Mouse (Mus musculus): ENCODE results near the gene Lpin1. TPM values are rescaled to one million over a fixed set of nuclear protein-coding genes. Genes with fewer than 3 reads are reported as not detected.

Gene Lpin1
- polyA plus RNA-seq, 1 experiment from 2014 or later: 11.6 TPM

DNA sequence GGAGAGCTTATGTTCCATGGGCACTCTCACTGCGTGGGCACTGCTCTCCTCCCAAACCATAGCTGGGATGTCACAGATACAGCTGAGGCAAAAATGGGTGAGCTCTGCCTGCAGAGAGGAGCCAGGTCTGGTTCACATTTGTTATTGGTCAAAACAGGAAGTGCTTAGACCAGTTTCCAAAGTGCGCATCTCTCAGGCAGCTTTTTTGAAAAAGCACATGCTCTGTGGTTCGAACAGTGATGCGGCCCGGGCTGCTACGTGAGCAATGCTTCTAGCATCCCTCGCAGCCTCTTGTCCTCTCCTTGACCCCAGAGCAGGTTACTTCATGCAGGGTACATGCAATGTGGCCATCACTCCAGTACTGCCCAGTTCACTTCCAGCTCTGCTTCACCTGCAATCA lies 82.1 kb downstream of the Lpin1 start:
- Histone ChIP-seq H3K9me3 (replicated peaks; ENCODE audit: control insufficient read depth, low read length) (no peaks in the 10 kb centered on the region), H3K4me1 (ENCODE audit: control insufficient read depth, insufficient read depth, low read length) (no peaks in the 10 kb centered on the region; the same call in 1 of the 2 replicates), H3K27me3 (replicated peaks; ENCODE audit: control insufficient read depth, insufficient read depth, low read length) (no peaks in the 10 kb centered on the region), H3K36me3 (ENCODE audit: control insufficient read depth, insufficient read depth, low read length) (no peaks in the 10 kb centered on the region), H3K4me3 (ENCODE audit: low read depth, low read length) (no peak overlapping the region), H3K27ac (ENCODE audit: low read depth, low read length) (no peak overlapping the region), H3K4me2 (ENCODE audit: low read length) (no peak overlapping the region), H3K9ac (ENCODE audit: low read length) (no peak overlapping the region)
- ATAC-seq (no peak), DNase-seq (ENCODE audit: low spot score) (no peak)
- 92% methylated on average over 7 of the region's 7 CpGs for WGBS

DNA sequence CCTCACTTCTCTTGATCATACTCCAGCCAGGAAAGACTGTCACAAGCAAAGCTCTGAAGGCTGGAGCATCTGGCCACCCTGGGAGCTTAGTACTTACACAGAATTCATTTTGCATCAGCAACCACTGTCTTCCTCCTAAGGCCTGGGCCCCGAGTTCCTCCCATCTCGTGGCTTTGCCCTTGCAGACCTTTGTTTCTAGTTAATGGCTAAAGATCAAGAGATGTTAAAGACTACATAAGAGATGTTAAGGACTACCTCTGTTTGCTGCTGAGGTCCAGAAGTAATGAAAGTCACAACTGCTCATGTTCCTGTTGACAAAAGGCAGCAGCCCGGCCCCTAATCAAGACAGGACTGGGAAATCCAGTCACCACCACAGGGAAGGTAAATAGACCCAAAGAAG lies 82.8 kb downstream of the Lpin1 start:
- no peaks in the 10 kb centered on the region for H3K4me1 ChIP-seq (ENCODE audit: control insufficient read depth, insufficient read depth, low read length)
- H3K36me3 ChIP-seq (ENCODE audit: control insufficient read depth, insufficient read depth, low read length): no peaks in the 10 kb centered on the region
- DNase-seq (ENCODE audit: low spot score): no peak
- H3K27ac ChIP-seq (ENCODE audit: low read depth, low read length): no peak overlapping the region
- no peak overlapping the region for H3K4me2 ChIP-seq (ENCODE audit: low read length)
- no peaks in the 10 kb centered on the region for H3K27me3 ChIP-seq (replicated peaks; ENCODE audit: control insufficient read depth, insufficient read depth, low read length)
- H3K4me3 ChIP-seq (ENCODE audit: low read depth, low read length): no peak overlapping the region
- H3K9me3 ChIP-seq (replicated peaks; ENCODE audit: control insufficient read depth, low read length): no peaks in the 10 kb centered on the region
- H3K9ac ChIP-seq (ENCODE audit: low read length): no peak overlapping the region
- 87% methylated on average over 3 of the region's 3 CpGs for WGBS
- ATAC-seq: no peak

DNA sequence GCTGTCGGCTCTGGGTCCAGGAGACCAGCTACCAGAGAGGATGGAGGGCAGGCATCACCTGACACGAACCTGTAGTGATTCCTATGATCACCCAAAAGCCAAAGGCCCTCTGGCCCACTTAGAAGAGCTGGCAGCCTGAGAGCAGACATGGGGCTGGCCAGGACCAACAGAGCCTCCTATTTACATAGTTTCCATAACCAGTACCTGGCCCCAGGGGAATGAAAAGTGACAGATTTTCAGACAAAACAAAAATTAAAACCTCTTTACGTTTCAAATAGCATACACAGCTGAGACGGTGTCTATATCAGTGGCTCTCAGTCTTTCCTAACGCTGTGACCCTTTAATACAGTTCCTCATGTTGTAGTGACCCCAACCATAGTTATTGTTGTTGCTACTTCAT lies 83.9 kb downstream of the Lpin1 start:
- no peaks in the 10 kb centered on the region for H3K4me1 ChIP-seq (ENCODE audit: control insufficient read depth, insufficient read depth, low read length)
- H3K9ac ChIP-seq (ENCODE audit: low read length): no peak overlapping the region
- DNase-seq (ENCODE audit: low spot score) (no peak), ATAC-seq (no peak)
- H3K4me2 ChIP-seq (ENCODE audit: low read length): no peak overlapping the region
- H3K4me3 ChIP-seq (ENCODE audit: low read depth, low read length): no peak overlapping the region
- 88% methylated on average over 5 of the region's 5 CpGs for whole genome bisulfite sequencing
- H3K36me3 ChIP-seq (ENCODE audit: control insufficient read depth, insufficient read depth, low read length): no peaks in the 10 kb centered on the region
- H3K27ac ChIP-seq (ENCODE audit: low read depth, low read length): no peak overlapping the region
- H3K27me3 ChIP-seq (replicated peaks; ENCODE audit: control insufficient read depth, insufficient read depth, low read length): no peaks in the 10 kb centered on the region
- no peaks in the 10 kb centered on the region for H3K9me3 ChIP-seq (replicated peaks; ENCODE audit: control insufficient read depth, low read length)

DNA sequence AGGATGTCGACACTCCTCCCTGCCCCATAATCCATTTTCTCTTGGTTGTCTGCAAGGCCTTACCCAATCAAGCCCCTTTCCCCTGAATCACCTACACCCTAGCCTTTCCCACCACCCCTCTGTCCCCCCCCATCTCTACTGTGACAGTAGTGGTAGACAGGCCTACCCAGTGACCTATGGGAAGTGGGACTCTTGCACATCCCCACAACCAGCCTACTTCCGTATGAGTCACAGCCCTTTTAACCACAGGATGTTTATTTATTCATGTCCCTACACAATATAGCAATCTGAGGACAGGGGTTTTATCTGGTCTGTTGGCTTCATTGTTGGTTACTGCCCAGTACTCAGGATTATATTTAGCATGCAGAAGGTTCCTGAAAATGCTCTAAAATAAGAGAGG lies 84.6 kb downstream of the Lpin1 start:
- Histone ChIP-seq H3K27ac (ENCODE audit: low read depth, low read length) (no peak overlapping the region), H3K4me1 (ENCODE audit: control insufficient read depth, insufficient read depth, low read length) (no peaks in the 10 kb centered on the region), H3K27me3 (replicated peaks; ENCODE audit: control insufficient read depth, insufficient read depth, low read length) (no peaks in the 10 kb centered on the region), H3K9ac (ENCODE audit: low read length) (no peak overlapping the region), H3K36me3 (ENCODE audit: control insufficient read depth, insufficient read depth, low read length) (no peaks in the 10 kb centered on the region), H3K9me3 (replicated peaks; ENCODE audit: control insufficient read depth, low read length) (no peaks in the 10 kb centered on the region), H3K4me2 (ENCODE audit: low read length) (no peak overlapping the region), H3K4me3 (ENCODE audit: low read depth, low read length) (no peak overlapping the region)
- WGBS: 91% methylated on average over 2 of the region's 2 CpGs
- no peak for ATAC-seq
- no peak for DNase-seq (ENCODE audit: low spot score)

DNA sequence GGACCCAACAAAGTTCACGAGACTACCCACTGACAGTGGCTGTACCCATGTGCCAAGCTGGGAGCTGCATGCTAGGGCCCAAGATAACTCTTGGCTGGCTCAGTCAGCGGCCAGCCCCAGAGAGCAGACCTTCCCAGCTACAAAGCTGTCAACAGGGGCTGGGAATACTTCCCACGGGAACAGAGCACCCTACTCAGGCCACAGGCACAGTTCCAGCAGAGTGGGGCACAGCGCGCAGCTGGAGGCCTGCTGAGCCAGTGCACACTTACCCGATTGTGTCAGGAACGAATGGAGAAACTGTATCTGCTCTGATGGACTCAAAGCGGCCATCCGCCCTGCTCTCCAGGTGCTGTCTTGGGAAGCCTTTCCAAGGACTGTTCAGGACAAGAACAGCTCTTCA lies 95.6 kb downstream of the Lpin1 start:
- H3K9me3 ChIP-seq (replicated peaks; ENCODE audit: control insufficient read depth, low read length): no peaks in the 10 kb centered on the region
- H3K9ac ChIP-seq (ENCODE audit: low read length): no peak overlapping the region
- H3K36me3 ChIP-seq (ENCODE audit: control insufficient read depth, insufficient read depth, low read length): no peaks in the 10 kb centered on the region
- H3K27me3 ChIP-seq (replicated peaks; ENCODE audit: control insufficient read depth, insufficient read depth, low read length): no peaks in the 10 kb centered on the region
- DNase-seq (ENCODE audit: low spot score): no peak
- no peak for ATAC-seq
- H3K4me2 ChIP-seq (ENCODE audit: low read length): no peak overlapping the region
- H3K4me3 ChIP-seq (ENCODE audit: low read depth, low read length): no peak overlapping the region
- H3K4me1 ChIP-seq (ENCODE audit: control insufficient read depth, insufficient read depth, low read length): no peaks in the 10 kb centered on the region
- no peak overlapping the region for H3K27ac ChIP-seq (ENCODE audit: low read depth, low read length)
- 90% methylated on average over 9 of the region's 9 CpGs for WGBS

DNA sequence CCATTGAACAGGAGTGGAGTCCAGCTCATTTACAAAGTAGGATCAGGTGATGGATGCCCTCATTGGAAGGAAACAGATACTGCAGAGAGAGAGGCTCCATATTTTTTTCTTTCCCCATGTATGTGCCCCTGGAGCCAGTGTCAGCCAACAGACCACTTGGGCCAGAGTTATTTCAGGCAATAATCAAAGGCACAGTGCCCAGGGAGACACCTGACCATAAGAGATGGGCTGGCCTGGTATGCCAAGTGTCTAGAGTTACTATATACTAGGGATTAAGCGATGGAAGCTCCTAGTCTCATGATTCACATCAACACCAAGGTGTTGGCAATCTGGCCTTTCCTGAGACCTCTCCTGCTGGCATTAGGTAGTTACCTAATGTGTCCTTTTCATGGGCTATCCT lies 97.8 kb downstream of the Lpin1 start:
- Histone ChIP-seq H3K4me3 (ENCODE audit: low read depth, low read length) (no peak overlapping the region), H3K27me3 (replicated peaks; ENCODE audit: control insufficient read depth, insufficient read depth, low read length) (no peaks in the 10 kb centered on the region), H3K4me1 (ENCODE audit: control insufficient read depth, insufficient read depth, low read length) (no peaks in the 10 kb centered on the region), H3K27ac (ENCODE audit: low read depth, low read length) (no peak overlapping the region), H3K4me2 (ENCODE audit: low read length) (no peak overlapping the region), H3K9ac (ENCODE audit: low read length) (no peak overlapping the region), H3K36me3 (ENCODE audit: control insufficient read depth, insufficient read depth, low read length) (no peaks in the 10 kb centered on the region), H3K9me3 (replicated peaks; ENCODE audit: control insufficient read depth, low read length) (no peaks in the 10 kb centered on the region)
- ATAC-seq (no peak), DNase-seq (ENCODE audit: low spot score) (no peak)
- WGBS: 89% methylated on average over 1 of the region's 1 CpGs

DNA sequence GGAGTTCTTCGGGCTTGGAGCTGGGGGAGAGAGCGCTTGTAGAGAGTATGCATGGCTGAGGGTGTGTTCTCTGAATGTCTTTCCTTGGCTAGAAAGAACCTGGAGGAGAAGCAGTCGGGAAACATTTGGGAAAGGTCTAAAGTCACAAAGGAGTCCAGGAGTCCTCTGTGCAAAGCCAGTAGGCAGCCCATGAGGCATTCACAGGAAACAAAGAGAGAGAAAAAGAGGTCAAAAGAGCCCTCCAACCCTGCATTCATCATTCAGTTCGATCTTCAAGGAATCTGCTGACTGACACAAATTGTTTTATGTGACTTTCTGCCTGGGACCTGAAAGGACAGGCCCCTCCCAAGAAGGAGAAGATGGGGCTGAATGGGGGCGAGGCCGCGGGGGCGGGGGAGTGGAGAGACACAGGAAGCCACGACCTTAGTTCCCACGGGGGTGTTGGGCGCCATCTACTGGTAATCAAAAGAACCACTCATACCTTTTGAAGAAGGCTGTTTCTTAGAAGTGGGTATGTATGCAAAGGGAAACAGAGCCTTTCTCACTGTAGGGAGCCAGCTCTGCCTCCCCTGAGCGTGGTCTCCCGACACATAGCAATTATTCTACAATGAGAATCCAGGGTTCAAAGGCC lies 101.5 kb downstream of the Lpin1 start:
- H3K27me3 ChIP-seq (replicated peaks; ENCODE audit: control insufficient read depth, insufficient read depth, low read length): no peaks in the 10 kb centered on the region
- ATAC-seq (peak; percentile 80), DNase-seq (ENCODE audit: low spot score) (peak; percentile 86)
- H3K9ac ChIP-seq (ENCODE audit: low read length): no peak overlapping the region
- no peak overlapping the region for H3K27ac ChIP-seq (ENCODE audit: low read depth, low read length)
- no peaks in the 10 kb centered on the region for H3K36me3 ChIP-seq (ENCODE audit: control insufficient read depth, insufficient read depth, low read length)
- WGBS: 9% methylated on average over 13 of the region's 13 CpGs
- H3K4me1 ChIP-seq (ENCODE audit: control insufficient read depth, insufficient read depth, low read length): no peaks in the 10 kb centered on the region
- peak overlapping the region; percentile 30 for H3K4me2 ChIP-seq (ENCODE audit: low read length)
- no peak overlapping the region for H3K4me3 ChIP-seq (ENCODE audit: low read depth, low read length)
- H3K9me3 ChIP-seq (replicated peaks; ENCODE audit: control insufficient read depth, low read length): no peaks in the 10 kb centered on the region

DNA sequence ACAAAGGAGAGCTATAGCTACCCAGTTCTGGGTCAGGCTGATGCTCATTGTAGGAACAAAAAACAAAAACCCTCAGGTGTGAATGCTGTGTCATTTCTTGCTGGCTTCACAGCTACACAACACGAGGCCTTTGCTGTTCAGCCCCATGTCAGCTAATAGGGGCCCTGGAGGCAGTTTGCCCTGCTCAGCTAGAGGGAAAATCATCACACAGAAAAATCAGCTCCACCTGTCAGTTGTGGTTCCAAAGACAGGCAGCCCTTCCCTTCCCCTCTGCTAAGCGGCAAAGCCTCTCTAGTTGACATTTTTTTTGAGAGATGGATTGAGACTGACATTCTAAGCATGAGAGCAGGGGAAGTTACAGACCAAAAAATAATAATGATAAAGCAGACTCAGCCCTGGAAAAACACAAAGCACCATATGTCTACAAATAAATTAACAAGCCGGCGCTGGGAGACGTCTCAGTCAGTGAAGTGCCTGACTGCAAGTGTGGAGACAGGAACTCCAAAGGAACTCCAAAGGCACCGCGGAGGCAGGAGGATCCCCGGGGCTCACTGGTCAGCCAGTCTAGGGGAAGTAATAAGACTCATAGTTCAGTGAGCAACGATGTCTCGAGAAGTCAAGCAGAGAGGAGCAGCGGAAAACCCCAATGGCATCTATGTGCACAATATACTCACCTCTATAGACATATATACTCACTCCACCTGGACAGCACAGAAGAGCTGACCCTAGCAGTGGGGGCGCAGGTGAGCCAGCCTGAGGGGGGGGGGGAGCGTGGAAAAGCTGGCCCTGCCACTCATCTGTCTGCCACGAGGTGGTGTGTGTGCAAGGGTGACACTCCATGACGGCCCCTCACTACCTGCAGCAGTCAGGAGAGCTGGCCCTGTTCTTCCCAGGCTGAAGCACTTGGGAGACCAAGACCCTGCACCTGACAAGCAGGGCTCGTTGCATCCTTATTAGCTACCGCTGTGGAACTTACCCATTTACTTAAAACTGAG lies 103.7 kb downstream of the Lpin1 start:
- H3K9me3 ChIP-seq (replicated peaks; ENCODE audit: control insufficient read depth, low read length): 0 out of 2 replicates have a peak, but pooled peaks cover 2% of the 10 kb centered on the region
- DNase-seq (ENCODE audit: low spot score): peak; percentile 44
- no peaks in the 10 kb centered on the region for H3K27me3 ChIP-seq (replicated peaks; ENCODE audit: control insufficient read depth, insufficient read depth, low read length)
- WGBS: 64% methylated on average over 17 of the region's 17 CpGs
- H3K9ac ChIP-seq (ENCODE audit: low read length): 0 out of 2 replicates have a peak overlapping the region, but pooled peaks have one; percentile 8
- no peak overlapping the region for H3K4me2 ChIP-seq (ENCODE audit: low read length)
- no peak for ATAC-seq
- no peaks in the 10 kb centered on the region for H3K4me1 ChIP-seq (ENCODE audit: control insufficient read depth, insufficient read depth, low read length)
- H3K27ac ChIP-seq (ENCODE audit: low read depth, low read length): 0 out of 2 replicates have a peak overlapping the region, but pooled peaks have one; percentile 48
- H3K36me3 ChIP-seq (ENCODE audit: control insufficient read depth, insufficient read depth, low read length): no peaks in the 10 kb centered on the region
- H3K4me3 ChIP-seq (ENCODE audit: low read depth, low read length): no peak overlapping the region

DNA sequence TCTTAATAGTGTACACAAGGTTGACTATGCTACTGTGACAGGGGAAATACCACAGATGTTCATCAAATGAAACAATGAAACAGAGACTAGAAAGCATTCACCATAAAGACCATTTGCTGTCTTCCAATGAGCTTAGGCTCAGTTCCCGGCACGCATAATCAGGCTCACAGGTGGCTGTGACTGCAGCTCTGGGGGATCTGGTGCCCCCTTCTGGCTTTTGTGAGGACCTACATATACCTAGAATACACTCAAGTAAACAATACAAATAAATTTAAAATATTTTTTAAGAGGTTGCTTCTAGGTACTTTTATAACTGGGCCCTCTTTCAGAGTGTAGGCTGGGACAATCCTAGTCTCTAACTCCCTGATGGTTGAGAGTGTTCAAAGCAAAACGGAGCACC lies 106.5 kb downstream of the Lpin1 start:
- Histone ChIP-seq H3K4me1 (ENCODE audit: control insufficient read depth, insufficient read depth, low read length) (no peaks in the 10 kb centered on the region), H3K4me3 (ENCODE audit: low read depth, low read length) (no peak overlapping the region), H3K27me3 (replicated peaks; ENCODE audit: control insufficient read depth, insufficient read depth, low read length) (no peaks in the 10 kb centered on the region), H3K4me2 (ENCODE audit: low read length) (no peak overlapping the region), H3K27ac (ENCODE audit: low read depth, low read length) (no peak overlapping the region), H3K36me3 (ENCODE audit: control insufficient read depth, insufficient read depth, low read length) (no peaks in the 10 kb centered on the region), H3K9me3 (replicated peaks; ENCODE audit: control insufficient read depth, low read length) (0 out of 2 replicates have a peak, but pooled peaks cover 3% of the 10 kb centered on the region), H3K9ac (ENCODE audit: low read length) (no peak overlapping the region)
- no peak for DNase-seq (ENCODE audit: low spot score)
- no peak for ATAC-seq
- WGBS: 83% methylated on average over 3 of the region's 3 CpGs
